Mouse (Mus musculus) heart, postnatal 4 days (tissue): ENCODE data around the gene Ncln. TPM values are rescaled to one million over a fixed set of nuclear protein-coding genes. Genes with fewer than 3 reads are reported as not detected.

Source experiments
- DNase-seq: peaks from one replicate; pipeline ENCODE4 v3.0.0; 2021
- total RNA-seq, 2 experiments: library from RNA; stranded (reverse); gene quantifications; 2 replicates each; pipeline ENCODE4 v1.2.3; 2021

The Ncln gene
- 10 to 100 TPM; 57.1 to 62.3 TPM for total RNA-seq

DNA sequence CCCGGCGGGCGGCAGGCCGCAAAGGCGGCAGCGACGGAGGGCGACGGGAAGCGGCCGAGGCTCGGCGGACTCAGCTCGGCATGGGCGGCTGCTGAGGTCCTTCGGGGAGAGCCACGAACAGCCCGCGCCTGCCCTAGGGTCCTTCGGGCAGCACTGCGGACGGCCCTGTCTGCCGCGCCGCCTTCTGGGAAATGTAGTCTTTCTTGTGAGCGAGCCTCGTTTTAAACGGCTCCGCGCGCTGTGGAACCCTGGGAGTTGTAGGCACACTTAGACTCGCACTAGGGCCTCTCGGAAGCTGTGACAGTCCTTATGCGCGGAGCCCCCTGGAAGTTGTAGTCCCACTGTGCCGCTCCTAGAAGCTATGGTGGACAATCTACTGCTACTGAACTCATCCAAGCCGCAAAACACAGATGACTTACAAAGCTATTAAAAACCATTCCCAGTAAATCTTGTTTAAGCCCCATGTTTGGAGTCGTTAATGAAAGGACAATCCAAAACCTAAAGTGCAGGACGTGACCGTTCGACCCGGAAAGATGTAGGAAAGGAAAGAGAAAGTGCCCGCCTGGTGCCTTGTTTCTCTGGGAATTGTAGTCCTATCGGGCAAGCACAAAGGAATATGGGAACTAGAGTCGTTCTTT lies at the start of gene Ncln:
Ncln (minus strand) TSS at position 129 of the 638 bp plus-strand sequence.
- peak; percentile 98 for DNase-seq

DNA sequence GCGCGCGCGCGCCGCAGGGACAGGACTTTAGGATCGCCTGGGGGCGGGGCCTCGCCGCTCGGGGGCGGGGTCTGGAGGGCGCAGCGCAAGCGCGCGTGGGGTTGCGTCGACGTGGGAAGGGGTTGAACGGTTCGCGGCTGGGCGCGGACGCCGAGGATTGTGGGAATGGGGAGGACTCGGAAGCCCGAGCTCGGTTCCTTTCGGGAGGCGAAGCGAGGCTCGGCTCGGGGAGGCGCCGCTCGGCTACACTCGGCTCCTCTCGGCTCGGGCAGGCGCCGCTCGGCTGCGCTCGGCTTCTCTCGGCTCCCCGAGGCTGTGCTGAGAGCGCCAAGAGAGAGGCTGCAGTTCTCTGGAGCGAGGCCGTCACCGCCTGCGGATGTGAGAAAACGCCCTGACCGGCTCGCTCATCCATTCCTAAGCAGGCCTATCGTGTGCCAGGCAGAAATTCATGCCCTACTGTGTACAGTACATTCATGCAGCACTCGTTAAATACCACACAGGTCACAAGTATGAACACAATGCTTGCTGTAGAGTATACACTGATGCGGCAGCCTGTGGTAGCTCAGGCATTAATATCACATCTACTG lies 49.1 kb upstream of the Ncln start, which contains the start of gene Gna11:
Gna11 (minus strand) TSS at position 30 of the 587 bp plus-strand sequence.
- peak; percentile 100 for DNase-seq

DNA sequence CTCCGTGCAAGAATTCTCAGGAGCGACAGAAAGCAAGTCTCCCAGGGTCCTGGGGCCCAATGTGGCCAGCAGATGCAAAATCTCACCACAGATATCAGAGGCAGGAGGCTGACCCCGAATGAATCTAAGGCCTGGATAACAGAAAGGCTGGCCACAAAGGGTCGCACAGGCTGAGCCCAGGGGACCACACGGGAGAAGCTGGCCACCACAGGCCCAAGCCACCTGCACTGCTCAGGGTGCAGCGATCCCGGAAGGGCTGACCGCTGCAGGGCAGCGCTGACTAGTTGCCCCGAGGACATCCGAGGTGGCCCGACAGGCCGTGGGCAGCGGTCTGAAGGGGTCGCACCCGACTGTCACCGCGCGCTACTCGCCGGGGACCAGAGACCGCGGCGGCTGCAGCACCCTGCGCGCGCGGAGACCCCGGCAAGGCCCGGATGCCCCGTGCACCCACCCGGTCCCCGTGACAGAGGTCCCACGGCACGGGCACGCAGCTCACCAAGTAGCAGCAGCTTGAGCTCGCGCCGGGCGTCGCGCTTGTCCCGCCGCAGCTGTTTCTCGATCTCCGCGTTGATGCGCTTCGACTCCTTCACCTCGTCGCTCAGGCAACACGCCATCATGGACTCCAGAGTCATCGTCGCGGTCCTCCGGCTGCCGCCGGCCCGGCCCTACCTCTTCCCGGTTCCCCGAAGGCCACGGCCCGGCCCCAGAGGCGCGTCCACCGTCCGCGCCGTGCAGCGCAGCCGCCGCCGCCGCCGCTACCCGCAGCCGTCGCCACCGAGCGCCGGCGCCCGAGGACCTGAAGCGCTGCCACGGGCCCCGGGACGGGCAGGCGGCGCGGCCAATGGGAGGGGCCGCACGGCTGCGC lies 48.3 kb upstream of the Ncln start:
- no peak for DNase-seq

DNA sequence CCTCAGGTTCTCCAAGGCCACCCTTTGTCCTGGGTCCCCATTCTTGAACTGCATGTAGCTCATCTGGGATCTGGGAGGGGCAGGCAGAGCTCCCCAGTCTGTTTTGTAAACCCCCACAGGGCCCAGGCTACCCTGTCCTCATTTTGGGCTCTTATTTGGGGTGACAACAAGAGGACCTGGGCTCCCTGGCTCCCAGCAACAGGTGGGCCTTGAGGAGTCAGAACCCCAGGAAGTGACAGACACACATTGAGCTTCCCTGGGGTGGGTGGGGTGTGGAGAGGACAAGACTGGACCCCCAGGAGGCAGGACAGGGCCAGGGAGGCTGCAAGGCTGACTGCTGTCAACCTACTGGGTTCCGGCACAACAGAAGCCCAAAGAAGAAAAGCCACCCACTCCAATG lies 47.4 kb upstream of the Ncln start:
- no peak for DNase-seq

DNA sequence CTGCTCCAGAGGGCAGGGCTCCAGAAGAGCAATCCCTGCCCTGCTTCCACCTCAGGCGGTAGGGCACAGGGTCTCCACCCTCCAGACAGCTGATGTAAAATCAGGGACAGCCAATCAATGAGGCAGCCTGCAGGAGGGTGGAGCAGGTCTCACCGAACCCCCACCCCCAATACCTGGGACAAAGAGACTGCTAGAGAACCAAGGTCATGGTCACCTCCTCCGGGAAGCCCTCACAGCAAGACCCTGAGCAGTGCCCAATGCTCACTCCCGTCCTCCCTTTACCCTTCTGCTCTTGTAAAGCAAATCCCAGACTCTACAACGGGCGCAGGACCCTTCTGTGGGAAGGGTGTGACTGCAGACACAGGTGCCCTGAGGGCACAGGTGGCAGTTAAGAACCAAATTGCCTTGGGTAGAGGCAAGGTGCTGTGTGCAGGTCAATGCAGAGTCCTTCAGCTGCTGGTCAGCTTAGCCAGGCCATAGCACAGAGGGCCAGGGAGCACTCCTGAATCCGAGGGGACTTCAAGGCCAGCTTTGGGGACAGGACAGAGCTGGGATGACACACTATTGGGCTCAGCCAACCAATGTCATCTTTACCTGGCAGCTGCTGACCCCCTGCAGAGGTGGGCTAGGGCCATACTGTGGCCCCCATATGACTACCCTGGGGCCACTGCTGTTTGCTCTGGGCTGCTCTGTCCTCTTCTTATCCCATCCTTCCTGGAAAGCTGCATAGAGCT lies 46.7 kb upstream of the Ncln start:
- DNase-seq = no peak

DNA sequence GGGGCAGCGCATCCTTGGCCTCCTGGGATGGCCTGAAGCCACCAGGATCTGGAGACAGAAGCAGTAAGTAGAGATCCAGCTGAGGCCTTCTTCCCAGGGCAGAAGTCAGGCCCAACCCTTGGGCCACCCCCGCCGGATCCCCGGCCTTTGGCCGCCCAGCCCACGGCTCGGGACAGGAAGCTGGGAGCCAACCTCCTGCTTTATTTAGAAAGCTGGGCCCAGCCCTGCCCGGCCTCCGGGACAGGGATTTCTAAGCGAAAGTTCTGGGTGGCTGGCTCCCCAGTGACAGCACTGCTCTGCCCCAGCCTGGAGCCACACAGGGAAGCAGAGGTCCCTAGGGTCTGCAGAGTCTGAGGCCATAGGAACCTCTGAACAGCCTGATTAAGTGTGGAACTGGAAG lies 45.6 kb upstream of the Ncln start:
- DNase-seq = peak; percentile 74

DNA sequence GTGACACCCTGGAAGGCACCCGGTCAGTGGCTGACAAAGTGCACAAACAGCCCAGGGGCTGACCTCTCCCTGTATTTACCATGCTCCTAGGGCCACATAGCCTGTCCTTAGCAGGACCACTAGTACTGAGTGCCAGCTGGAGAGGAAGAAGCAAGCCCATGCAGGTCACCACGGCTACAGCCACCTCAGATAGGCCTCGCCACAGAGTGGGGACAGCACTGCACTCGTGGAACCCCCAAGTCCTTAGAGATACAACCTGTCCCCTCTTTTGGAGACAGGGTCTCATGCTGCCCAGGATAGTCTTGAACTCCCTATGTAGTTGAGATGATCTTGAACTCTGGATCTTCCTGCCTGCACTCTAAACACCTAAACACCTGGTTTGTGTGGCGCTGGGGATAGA lies 45.2 kb upstream of the Ncln start:
- DNase-seq = no peak

DNA sequence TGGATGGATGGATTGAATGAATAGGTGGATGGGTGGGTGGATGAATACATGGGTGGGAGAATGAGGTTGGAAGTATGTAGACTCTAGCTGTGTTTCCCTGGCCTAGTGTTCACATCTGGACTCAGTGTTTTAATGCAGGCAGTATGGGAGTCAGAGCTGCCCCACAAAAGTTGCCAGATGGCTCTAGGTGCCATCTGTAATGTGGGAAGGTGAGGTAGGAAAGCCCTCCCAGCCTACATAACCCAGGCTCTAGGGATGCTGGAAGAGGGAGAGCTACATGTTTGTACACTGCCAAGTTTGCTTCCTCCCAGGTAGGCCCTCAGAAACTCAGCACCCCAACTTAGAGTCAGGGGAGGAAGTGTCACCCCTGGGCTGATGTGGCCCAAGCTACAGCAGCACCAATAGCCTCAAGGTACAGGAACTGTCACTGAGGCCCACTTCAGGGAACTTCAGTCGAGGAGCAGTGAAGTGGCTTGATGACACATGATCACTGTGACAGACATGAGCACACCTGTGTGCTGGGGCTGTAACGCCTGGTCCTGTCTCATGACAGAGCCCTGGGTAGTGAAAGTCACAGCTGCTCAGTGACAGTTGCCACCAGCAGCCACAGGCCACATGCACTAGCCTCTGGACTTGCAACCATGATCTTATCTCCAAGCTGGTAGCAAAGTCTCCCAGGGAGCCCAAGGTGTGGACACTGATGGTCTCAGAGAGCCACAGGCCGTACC lies 42.3 kb upstream of the Ncln start:
- no peak for DNase-seq

DNA sequence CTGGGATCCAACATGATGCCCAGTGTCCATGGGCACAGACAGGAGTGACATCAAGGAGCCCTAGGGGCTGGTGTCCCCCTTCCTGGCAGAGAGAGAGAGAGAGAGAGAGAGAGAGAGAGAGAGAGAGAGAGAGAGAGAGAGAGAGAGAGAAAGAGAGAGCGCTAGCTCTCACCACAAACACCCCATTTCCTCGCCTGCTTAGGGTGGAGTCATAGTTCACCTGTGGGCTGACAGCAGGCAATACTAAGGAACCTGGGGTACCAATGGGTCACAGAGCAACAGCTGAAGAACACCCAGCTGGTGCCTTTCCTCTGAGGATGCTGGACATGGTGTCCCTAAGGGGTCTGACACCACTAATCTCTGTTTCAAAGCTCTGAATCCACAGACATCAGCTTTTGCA lies 41.2 kb upstream of the Ncln start:
- DNase-seq = no peak

DNA sequence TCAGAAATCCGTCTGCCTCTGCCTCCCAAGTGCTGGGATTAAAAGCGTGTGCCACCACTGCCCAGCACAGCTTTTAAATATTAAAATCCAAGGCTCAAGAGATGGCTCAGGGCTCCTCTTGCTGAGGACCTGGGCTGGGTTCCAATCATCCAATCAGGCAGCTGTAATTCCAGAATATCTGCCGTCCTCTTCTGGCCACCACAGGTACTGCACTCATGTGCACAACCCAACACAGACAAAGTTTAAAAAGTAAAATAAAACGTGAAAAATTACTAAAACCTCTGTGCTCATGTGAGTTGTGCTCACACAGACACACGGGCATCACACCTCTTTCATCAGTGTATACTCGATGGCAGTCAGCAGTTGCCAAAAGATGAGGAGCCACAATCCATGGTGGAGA lies 40.5 kb upstream of the Ncln start:
- DNase-seq = peak; percentile 41

DNA sequence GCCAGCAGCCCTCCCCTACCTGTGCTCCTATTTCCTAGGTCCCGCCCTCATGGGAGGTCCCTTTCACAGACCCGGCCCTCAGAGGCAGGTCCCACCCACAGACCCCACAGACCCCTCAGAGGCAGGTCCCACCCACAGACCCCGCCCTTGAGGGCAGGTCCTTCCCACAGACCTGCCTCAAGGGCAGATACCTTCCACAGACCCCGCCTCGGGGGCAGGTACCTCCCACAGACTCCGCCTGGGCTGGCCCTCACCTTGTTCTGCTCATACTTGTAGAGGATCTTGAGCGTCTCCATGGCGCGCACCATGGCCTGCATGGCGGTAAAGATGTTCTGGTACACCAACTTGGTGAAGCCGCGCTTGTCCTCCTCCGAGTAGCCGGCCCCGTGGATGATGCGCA lies 38.6 kb upstream of the Ncln start:
- no peak for DNase-seq

DNA sequence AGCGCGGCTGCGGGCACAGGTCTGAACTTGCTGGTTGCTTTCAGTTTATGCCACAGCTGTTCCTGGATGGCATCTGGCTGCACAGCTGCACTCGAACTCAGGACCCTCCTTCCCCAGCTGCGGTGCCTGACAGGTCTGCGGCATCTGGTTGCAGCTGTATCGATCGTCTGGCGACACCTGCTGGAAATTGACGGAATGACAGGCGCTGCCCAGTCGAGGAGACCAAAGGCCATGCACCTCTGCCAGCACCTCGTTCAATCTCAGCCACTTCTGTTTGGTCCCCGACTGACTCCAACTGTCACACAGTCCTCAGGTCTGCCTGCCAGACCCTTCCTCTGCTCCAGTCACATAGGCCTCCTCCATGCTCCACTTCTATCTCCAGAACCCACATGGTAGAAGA lies 30.6 kb upstream of the Ncln start:
- peak; percentile 90 for DNase-seq

DNA sequence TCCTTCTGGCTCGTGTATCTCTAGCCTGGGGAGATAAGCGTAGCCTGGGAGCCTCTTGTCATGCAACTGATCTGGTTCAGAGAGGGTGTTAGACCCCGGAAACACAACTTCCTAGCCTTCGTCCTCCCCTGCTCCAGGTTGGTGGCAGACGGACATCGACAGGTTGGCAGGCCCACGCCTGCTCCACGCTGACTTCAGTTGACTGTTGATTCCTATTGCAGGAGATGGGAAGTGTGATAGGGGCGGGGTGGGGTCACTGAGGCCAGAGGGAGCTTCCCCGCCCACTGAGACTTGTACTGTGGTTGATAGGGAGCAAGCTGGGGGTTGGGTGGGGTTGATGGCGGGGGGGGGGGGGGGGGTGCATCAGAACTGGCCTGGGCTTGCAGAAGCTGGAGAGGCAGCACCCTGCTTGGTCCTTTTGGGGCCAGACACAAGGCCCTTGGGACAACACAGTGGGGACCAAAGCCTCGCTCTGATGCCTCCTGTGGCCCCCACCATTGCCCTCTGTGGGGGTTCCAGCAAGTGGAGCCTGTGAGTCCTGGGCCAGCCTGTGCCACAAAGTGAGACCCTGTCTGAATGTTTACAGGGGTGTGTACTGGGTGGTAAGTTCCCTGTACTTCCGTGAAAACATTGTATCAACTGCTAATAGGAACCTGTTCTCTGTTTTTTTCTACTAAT lies 29.0 kb upstream of the Ncln start:
- no peak for DNase-seq

DNA sequence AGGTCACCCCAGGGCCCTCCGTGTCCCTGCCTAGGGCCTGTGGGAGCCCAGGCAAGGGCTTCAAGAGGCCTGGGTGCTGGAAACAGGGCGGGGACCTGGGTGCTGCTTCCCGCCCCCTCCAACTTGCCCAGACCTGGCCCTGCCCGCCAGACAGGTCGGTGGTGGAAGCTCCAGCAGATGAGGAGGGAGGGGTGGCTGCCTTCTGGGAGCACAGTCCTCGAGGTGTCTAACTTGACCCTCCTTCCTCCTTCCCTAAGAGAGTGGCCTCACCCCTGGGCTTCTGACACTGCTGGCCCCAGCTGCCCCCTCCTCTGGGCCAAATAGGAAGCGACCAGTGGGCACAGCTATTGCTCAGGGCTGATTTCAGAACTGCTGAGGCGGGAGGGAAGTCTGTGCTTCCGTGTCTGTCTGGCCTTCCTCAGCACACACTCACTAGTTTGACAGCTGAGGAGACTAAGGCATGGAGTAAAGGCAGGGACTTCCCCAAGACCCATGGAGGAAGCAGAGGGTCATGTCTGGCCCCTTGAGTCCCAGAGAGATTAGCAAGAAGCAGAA lies 27.9 kb upstream of the Ncln start, which contains the start of gene Gna15:
Gna15 (minus strand) TSS at position 175 of the 555 bp plus-strand sequence.
- DNase-seq = no peak

DNA sequence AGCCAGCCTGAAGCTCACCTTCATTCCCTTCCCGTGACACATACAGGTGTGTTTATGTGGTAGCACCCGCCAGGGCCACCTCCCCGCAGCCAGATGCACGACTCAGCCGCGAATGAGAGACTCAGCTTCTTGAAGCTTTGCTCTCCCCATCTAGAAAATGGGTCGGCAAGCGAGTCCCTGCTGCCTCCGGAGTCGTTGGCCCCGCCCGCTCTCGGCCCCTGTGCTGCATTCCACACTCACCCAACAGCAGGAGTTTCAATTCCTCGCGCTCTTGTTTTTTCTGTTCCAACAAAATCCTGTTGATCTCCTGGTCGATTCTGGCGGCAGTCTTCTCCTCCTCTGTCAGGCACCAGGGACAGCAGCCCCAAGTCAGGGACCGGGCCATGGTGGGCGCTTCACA lies 27.4 kb upstream of the Ncln start:
- DNase-seq = no peak

DNA sequence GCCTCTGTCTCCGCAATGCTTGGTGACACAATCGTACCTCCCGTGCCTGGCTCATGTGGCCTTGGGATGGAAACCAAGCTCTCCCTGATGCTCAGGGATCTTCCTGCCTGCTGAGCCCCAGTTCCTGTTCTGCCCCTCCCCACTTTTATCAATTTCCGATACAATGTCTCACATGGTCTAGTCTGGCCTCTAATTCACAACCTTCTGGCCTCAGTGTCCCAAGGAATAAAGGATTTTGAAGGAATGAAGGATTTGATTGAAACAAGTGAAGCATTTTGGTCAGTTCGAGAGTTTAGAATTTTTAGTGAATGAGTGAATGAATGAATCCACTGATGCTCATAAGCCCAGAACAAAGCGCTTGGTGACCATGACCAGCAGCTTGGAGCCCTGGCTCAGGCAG lies 26.9 kb upstream of the Ncln start:
- no peak for DNase-seq

DNA sequence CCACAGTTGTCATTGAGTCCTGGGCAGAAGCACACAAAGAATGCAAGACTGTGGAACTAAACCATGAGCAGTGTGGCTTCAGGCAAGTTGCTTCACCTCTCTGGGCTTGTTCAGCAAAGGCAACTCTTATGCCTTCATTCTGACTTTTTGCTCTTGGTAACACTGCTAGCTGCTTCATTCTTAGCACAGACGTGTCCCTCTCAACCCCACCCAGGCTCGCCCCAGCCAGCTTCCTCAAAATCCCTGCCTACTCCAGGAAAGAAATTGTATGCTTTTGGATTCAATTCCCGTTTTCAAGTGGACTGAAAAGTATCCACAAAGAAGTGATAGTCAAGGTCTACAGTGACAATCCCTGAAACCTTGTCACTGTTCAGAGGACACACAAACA lies 23.8 kb upstream of the Ncln start:
- no peak for DNase-seq

DNA sequence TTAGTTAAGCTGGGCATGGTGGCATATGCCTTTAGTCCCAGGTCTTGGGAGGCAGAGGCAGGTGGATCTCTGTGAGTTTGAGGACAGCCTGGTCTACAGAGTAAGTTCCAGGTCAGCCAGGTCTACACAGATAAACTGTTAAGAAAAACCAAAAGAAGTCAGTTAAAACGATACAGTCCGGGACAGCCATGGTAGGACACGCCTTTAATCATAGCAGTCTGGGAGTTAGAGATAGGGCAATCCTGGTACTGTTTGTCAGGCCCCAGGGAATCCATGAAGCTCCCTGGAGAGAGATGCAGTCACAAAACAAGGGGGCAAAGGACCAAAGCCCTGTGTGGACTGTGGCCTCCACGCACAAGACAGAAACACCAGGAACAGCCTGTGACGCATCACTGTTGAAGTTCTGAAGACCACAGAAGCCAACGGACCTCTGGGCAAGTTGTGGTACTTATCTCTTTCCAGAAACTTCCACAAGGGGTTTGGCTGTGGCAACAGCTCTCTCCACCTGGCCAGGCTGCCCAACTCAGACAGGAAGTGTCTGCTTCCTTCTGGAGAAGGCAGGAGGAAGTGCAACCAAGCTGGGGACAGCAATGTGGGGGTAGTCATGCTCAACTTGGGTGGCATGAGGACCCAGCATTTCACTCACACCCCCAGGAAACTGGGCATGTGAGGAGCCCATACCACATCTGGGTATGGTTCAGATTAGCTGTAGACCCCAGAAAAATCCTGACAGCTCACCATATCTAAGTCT lies 23.2 kb upstream of the Ncln start:
- DNase-seq = no peak

DNA sequence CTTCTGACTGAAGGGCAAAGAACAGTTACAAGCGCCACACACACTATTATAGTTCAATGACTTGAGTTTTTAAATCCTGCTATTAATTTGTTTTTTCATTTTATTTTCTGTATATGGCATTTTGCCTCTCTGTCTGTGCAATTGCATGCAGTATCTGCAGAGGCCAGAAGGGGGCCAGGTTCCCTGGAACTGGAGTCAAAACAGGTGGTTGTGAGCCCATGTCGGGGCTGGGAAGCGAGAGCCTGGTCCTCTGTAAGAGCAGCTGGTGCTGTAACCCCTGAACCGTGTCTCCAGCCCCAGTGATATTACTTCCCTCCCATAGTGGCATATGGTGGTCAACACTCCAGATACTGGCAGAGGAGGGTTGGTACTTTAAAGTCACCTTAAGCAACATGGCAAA lies 22.4 kb upstream of the Ncln start:
- DNase-seq = peak; percentile 82

DNA sequence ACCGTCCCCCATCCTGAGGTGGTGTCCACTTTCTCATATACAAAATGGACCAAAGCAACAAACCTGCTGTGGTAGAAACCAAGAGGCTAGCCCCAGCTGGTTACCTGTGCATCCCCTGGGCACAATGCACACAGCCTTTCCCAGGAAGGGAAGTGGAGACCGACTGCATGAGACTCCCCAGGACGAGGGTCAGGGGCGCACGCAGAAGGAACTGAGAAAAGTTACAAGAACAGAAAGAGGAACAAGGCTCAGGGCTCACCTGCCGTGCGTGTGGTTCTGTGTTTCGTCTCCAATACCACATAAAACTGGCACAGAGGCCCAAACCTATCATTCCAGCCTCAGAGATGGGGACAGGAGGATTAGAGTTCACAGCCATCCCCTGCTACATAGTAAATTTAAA lies 21.0 kb upstream of the Ncln start:
- DNase-seq = no peak

DNA sequence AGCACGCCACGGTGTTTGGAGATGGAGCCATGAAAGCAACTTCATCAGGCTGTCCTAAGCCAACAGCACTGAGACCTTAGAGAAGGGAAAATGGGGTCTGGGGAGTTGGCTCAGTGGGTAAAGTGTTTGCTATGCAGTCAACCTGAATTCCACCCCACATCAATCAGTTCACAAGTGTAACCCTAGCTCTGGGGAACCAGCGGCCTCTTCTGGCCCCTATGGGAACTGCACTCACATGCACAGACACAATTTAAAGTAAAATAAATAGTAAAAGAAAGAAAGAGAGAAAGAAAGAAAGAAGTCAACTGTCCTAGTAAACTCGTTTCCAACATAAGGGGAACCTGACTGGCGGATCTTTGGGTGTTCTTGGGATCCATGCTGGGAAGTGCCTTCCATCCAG lies 17.6 kb upstream of the Ncln start:
- DNase-seq = no peak
